Mouse (Mus musculus): ENCODE measurements at regions not wholly inside any gene's neighbourhood (a gene's known extent, or its start where the extent isn't known, plus 50 kb on each side); places are given as distances from the start of the nearest gene placed in this dataset.

DNA sequence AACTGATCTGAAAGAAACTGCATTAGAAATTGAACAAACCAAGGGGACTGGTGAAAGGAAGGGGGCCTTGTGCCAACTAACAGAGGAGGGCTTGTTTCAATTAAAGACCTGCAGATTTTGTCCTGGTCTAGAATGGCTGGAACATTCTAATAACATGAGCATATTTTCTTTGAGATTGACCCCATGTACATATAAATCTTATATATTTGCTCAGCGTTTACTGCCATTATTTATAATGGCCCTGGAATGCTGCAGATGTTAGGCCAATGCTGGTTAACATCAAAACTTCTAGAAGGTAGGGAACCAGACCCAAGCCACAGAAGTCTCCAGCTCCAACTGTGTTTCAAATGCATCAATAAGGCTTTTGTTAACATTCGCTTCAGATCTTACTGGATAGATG lies 326.4 kb downstream of the Tns1 start:
- DNase-seq = no peak

- no peak for DNase-seq
Measured at GRCm38 (mm10) chr1:73797413-73797812, 326.8 kb downstream of the Tns1 start.

DNA sequence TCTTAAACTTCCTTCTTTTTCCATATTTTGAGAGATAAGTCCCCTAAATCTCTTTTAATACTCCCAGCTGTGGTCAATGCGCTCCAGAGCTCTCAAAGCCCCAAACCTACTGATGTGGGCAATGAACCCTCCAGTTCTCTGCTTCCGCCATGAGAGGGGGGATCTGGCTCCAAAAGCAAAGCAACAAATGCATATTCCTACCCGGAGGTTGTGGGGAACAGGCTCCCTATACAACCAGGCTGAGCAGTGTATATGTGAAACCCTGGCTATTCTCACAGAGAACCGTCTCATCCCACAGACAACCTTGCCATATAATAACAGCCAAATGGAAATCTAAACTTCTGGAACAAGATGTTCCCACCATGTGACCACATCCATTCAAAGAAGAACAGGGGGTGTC lies 330.4 kb downstream of the Tns1 start:
- DNase-seq = no peak

GRCm38 (mm10) chr1:73793256-73793655 lies 331.0 kb downstream of the Tns1 start:
- no peak for DNase-seq

DNA sequence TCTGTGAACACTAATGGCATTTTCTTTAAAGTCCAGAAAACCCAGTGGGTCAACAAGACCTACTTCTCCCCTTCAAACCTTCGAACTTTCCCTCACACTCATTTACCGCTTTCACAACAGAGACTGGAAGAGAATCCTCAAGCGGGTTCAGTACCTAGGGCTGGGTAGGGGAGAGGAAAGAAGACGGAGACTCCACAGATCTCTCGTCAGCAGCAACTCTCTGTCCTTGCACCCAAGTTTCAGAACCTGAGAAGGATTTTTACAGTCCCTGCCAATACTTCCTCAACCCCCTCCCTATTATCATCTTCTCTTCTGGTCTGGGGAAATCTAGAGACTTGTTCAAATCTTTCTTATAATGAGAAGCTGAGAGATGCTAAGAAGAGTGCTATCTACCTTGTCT lies 331.9 kb downstream of the Tns1 start:
- no peak for DNase-seq

DNA sequence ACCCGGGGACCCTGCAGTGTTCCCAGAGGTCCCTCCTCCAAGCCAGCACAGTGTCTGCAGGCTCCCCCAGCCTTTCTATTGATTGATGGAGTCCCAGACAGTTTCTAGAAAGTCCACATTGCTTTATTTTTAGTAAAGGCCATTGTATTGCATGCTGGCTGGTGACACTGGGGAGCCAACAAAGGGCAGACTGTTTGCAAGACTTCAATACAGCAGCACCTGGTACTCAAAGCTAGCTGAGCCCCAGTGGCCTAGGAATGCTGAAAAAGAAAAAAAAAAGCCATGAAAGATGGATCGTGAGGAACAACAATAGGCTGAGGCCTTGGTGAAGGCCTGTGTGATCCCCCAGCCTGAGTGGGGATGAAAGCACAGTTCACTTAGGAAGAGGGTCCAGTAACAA lies 336.6 kb downstream of the Tns1 start:
- DNase-seq = no peak

GRCm38 (mm10) chr1:73787224-73787623 lies 337.0 kb downstream of the Tns1 start:
- no peak for DNase-seq

- no peak for DNase-seq
Measured at GRCm38 (mm10) chr1:73783303-73783702, 340.9 kb downstream of the Tns1 start.

DNA sequence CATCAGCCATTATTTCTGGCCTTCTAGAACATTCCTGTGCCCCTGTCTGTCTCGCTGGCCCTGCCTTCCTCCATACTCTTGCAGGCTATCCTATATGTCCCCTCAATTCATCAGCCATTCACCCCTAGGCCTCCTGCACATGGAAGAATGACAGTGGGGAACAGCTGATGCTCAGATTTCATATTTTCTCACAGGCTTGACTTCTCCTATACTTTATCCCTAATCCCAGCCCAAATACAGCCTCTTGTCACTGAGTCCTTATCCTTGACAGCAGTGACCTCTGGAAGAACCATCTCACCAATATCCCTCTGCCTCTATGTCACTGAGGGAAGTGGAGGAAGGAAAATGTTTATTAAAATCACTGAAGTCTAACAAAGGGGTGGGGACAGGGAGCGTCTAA lies 341.4 kb downstream of the Tns1 start:
- DNase-seq = no peak

DNA sequence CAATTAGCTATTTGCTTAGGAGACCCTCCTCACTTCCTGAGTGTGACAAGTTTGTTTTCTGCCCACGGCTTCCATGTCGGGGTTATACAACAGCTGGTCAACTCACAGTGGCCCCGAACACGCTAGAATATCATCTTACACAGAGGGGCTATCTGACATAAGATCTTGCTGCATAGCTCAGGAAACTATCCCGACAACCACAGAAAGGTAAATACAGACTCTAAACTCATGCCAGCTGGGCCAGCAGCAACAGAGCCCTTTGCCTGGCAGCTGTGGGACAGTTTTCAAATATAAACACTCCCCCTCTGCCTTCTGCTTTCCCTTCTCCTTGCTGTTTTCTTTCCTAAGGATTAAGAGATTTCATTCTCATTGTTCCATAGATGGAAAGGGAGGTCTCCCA lies 352.5 kb downstream of the Tns1 start:
- no peak for DNase-seq

DNA sequence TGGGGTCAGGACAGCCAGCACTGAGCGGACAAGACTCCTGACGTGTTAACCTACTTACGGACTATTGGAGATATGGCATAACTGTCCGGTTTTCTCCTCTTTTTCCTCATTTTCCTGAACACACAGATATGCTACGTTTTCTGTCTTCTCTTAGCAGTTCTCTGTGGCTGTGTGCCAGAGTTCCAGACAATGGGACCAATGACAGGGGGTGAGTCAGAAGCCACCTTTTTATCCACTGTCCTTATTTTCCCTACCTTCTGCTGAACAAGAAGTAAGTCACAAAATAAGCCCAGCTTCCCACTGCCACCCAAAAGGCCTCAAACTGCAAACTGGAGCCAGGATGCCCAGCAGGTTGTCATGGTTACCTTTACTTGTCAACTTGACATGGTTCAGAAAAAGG lies 353.6 kb downstream of the Tns1 start:
- DNase-seq = peak; percentile 4 to 21

- no peak for DNase-seq
Measured at GRCm38 (mm10) chr1:73764611-73765333, 359.5 kb downstream of the Tns1 start.

- DNase-seq = peak; percentile 66 to 76
Measured at GRCm38 (mm10) chr1:73758110-73759061, 365.9 kb downstream of the Tns1 start.

GRCm38 (mm10) chr1:73755791-73756190 lies 368.5 kb downstream of the Tns1 start:
- peak; percentile 13 to 14 for DNase-seq

- DNase-seq = no peak
Measured at GRCm38 (mm10) chr1:73754928-73755327, 369.3 kb downstream of the Tns1 start.

GRCm38 (mm10) chr1:73753157-73753556 lies 371.1 kb downstream of the Tns1 start:
- no peak for DNase-seq

GRCm38 (mm10) chr1:73748702-73749101 lies 375.5 kb downstream of the Tns1 start:
- DNase-seq = no peak

GRCm38 (mm10) chr1:73744555-73745234 lies 379.6 kb downstream of the Tns1 start:
- DNase-seq = no peak

DNA sequence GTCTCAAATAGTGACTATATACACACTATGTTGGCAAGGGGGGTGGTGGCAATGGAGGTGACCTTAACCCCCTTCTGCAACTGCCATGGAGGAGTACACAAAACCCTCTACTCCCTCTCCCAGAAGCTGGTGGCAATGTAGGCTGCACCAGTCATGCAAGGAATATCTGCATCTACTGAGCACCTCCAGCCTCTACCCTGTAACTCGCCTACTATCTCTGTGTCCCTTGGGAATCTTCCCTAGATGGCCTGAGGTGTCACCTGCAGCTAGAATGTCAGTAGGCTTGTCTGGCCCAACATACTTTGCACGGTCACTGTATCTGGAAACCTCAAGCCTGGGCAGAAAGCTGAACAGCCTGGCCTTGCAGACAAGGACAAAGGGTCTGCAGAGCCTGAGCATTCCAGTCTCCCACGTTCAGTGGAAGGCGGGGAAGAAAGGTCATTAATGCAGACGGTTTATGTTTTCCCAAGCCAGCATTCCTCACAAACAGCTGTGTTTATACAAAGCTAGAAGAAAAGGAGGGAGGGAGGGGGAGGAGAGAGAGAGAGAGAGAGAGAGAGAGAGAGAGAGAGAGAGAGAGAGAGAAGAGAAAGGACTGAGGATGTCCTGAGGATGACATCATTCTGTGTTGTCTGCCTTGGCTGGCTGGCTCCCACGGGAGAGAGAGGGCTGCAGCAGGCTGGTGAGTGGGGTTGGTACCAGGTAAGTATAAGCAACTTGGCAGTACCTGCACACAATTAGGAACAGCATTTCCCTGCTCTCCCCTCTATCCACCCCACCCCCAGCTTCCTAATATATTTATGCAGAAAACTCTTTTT lies 380.3 kb downstream of the Tns1 start:
- DNase-seq = no peak

GRCm38 (mm10) chr1:73737083-73737482 lies 387.2 kb downstream of the Tns1 start:
- peak; percentile 26 to 50 for DNase-seq

DNA sequence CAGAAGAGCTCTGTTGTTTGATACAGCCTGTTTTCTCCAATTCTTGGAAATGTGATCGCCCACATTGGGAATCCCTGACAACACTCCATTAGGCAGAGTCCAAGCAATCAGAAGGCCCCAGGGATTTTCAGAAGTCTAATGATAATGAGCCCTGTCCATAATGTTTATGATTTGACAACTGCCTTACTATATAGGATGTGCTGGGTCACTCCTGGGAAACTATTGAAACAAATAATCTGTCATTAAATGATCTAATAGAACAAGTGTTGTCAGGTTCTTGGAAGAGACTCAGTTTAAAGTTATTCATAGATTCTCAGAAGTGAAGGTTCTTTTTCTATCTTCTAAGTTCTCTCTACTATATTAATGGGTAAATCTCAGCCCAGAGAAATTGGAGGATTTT lies 395.9 kb downstream of the Tns1 start:
- no peak for DNase-seq

DNA sequence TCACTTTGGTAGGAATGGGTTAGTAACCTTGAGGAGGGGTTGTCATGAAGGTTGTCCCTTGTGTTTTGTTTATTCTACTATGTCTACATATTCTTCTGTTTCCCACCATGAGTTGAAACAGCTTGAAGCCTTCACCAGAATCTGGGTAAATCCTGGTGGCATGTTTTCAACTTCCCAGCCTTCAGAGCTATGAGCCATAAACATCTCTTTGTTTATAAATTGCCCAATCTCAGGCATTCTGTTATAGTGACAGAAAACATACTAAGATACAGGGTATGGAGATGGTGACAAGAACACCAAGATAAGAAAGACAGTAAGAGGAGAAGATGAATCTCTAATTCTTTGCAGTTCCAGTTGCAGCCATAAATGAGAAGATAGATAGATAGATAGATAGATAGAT lies 396.5 kb downstream of the Tns1 start:
- DNase-seq = no peak

DNA sequence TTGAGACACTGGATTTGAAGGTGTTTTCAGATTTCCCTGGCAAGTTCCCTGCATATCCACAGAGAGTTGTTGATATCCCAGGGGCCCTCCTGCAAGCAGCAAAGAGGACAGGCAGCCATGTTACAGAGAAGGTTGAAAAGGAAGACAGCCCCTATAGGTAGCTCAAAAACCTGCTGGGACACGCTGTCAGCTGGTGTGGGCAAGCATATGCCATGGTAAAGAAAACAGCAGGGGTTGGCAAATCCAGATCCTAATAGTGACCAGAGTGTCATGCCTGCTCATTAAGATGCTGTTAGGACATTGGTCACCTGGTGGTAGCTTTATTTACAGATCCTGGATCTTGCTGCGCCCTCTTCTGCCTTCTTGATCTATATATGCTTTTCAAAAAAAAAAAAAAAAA lies 397.6 kb downstream of the Tns1 start:
- DNase-seq = peak; percentile 20 to 28

Measured in cerebellum, postnatal 10 days (tissue).